Mouse (Mus musculus): ENCODE measurements at regions not wholly inside any gene's neighbourhood (a gene's known extent, or its start where the extent isn't known, plus 50 kb on each side); places are given as distances from the start of the nearest gene placed in this dataset.
A peak's percentile ranks its signal among the peaks of the same experiment; 100 is the strongest.

GRCm38 (mm10) chr6:51339301-51339700 lies 93.2 kb upstream of the Nfe2l3 start:
- no peak for DNase-seq

- no peak for DNase-seq
Observed at GRCm38 (mm10) chr6:51347721-51348120, 84.7 kb upstream of the Nfe2l3 start.

- no peak for DNase-seq
Observed at GRCm38 (mm10) chr6:51349771-51350170, 82.7 kb upstream of the Nfe2l3 start.

- DNase-seq: no peak
Observed at GRCm38 (mm10) chr6:51355041-51355440, 77.4 kb upstream of the Nfe2l3 start.

- no peak for DNase-seq
Observed at GRCm38 (mm10) chr6:51361611-51362180, 70.8 kb upstream of the Nfe2l3 start.

GRCm38 (mm10) chr6:51362475-51363226 lies 69.8 kb upstream of the Nfe2l3 start:
- peak; percentile 87 to 89 for DNase-seq

- no peak for DNase-seq
Observed at GRCm38 (mm10) chr6:51364776-51365175, 67.7 kb upstream of the Nfe2l3 start.

GRCm38 (mm10) chr6:51369771-51370170 lies 62.7 kb upstream of the Nfe2l3 start:
- DNase-seq: no peak

GRCm38 (mm10) chr6:51372357-51372756 lies 60.1 kb upstream of the Nfe2l3 start:
- no peak for DNase-seq

GRCm38 (mm10) chr6:51378436-51378835 lies 54.0 kb upstream of the Nfe2l3 start:
- DNase-seq: no peak

GRCm38 (mm10) chr6:51379074-51379473 lies 53.4 kb upstream of the Nfe2l3 start:
- DNase-seq: no peak

GRCm38 (mm10) chr6:51379560-51380274 lies 52.8 kb upstream of the Nfe2l3 start:
- peak; percentile 36 to 52 for DNase-seq

GRCm38 (mm10) chr6:51380275-51380575 lies 52.2 kb upstream of the Nfe2l3 start:
- no peak for DNase-seq

- no peak for DNase-seq
Observed at GRCm38 (mm10) chr6:51381465-51381864, 51.0 kb upstream of the Nfe2l3 start.

Small RNA genes in the stretch of these regions (microRNA-seq; reads per million reads assigned to microRNA genes)
- gene Mir148a: 799 reads per million, percentile 76 among the genes with 10 or more reads in this experiment

All from adrenal gland, postnatal 36 days (tissue).